Mouse (Mus musculus) layer of hippocampus, adult 9-10 months (tissue): ENCODE measurements around the gene Ackr1.
"Not testable (repeated sequence)": the region's sequence is repeated elsewhere in the genome, so short reads cannot be mapped to it uniquely, and the experiment has no call there.

Source experiments
- DNase-seq: peaks from one replicate; pipeline ENCODE4 v3.0.0; 2022; ENCODE audit warnings: low spot score

Gene Ackr1

DNA sequence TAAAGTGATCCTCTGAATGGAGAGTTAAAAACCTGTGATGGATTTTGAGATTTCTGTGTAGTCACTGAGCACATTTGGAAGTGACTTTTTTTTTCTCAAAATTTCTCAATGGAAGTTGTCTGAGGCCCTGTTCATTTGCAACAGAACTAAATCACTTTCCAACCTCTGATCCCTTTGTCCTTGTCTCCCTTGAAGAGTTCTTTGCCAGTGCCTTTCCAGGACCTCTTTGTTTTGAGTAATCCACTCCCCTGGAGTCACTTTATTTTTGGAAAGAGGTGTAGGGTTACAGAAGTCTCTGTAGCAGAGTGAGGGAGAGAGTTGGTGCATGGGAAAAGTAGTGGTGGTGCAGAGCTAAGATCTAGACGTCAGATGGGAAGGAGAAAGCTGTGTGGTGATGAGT lies 15.0 kb upstream of the Ackr1 start:
- no peak for DNase-seq

DNA sequence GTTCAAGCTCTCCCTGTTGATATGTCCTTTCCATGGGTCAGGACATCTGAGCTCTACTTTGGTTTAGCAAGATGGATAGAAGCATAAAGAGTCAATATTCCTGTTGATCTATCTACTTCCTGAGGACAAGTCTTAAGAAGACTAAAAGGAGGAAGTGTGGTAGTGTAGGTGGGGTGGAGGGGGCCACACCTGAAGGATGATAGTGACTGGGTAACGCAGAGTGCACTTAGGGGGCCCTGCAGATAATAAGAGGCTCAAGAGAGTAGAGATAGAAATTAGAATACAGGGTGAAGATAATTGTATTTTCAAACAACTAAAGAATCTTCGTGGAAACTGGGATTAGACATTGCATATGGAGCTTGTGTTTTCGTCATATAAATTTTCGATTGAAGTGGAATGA lies 11.6 kb upstream of the Ackr1 start:
- no peak for DNase-seq

GRCm38 (mm10) chr1:173343934-173344333 lies 10.4 kb upstream of the Ackr1 start:
- DNase-seq, result no peak

GRCm38 (mm10) chr1:173342425-173342824 lies 8.9 kb upstream of the Ackr1 start:
- DNase-seq, result no peak

DNA sequence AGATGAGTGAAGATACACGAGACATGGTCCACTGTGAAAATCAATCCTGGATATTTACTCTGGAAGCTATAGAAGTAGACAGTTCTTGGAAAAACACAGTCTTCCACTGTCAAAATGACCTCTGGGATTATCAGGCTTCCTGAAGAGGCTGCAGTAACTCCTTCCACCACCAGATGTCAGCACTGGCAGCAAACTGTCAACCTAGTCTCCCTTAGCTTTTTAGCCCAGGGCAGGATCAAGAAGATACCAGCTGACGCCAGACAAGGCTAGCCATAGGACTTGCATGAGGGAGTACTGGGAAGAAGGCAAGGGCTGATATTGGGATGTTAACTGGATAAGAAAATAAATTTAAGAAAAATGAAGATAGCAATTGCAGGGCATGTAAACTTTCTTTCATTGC lies 6.0 kb upstream of the Ackr1 start:
- no peak for DNase-seq

GRCm38 (mm10) chr1:173337008-173337407 lies 3.5 kb upstream of the Ackr1 start:
- DNase-seq, result no peak

- DNase-seq, result no peak
These were observed 2.4 kb upstream of the Ackr1 start for GRCm38 (mm10) chr1:173335903-173336302.

GRCm38 (mm10) chr1:173332418-173332817 lies 1.1 kb downstream of the Ackr1 start:
- DNase-seq, result no peak

GRCm38 (mm10) chr1:173329743-173330142 lies 3.8 kb downstream of the Ackr1 start:
- no peak for DNase-seq

DNA sequence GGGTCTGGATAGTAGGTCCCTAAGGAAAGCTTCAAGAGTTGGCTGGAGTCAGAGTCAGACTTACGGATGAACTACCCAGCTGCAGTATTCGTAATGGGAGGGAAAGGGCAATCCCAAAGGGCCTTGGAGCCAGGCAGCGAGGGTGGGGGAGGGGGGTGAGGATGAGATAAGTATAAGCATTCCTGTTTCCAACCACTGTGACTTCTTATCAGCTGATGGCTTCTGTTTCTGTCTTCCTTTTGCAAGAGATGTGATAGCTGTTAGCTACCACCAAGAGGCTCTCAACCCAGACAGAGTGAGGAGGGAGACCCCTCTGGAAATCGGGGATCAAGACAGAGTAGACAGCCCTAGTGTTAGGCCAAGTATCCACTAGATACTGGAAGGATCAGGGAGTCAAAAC lies 4.4 kb downstream of the Ackr1 start:
- DNase-seq, result no peak

DNA sequence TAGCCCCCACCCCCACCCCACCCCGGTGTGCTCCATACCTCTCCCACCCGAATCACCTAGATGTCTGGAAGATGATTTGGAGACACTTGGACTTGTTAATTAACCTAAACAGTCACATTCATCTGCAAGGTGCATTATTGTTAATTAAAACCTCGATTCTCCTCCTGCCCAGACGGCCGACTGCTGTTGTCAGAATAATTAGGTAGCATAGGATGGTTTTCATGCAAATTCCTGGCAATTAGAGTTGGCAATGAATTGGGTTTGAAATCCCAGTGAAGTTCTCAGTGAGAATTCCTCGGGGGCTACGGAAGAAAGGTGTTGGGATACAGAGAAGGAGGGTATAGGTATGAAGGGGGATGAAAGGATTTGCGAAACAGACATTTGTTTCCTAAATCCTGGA lies 5.1 kb downstream of the Ackr1 start:
- DNase-seq, result no peak

DNA sequence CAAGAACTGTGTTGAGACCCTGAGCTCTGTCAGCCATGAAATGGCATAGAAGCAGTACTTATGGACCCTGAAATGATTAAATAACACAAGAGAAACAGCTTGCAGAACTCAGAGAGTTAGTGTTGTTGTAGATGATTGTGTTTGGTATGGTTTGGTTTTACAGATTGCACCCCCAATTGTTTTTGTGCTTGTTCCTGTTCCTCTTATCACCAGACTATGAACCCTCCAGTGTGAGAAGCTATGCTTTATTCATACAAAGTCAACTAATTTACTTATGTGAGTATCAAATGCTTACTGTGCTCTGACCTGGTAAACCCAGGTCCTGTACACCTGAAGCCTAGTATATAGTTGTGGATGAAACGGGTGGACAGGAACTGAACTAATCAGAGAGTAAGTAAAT lies 7.0 kb downstream of the Ackr1 start:
- DNase-seq, result no peak

GRCm38 (mm10) chr1:173325395-173325794 lies 8.2 kb downstream of the Ackr1 start:
- DNase-seq, result no peak

- DNase-seq, result no peak
These were observed 8.6 kb downstream of the Ackr1 start for GRCm38 (mm10) chr1:173324961-173325360.

GRCm38 (mm10) chr1:173323839-173324585 lies 9.5 kb downstream of the Ackr1 start:
- no peak for DNase-seq

GRCm38 (mm10) chr1:173322249-173322627 lies 11.3 kb downstream of the Ackr1 start:
- DNase-seq, result no peak

GRCm38 (mm10) chr1:173321593-173322248 lies 11.8 kb downstream of the Ackr1 start:
- no peak for DNase-seq

GRCm38 (mm10) chr1:173317925-173318477 lies 15.5 kb downstream of the Ackr1 start:
- no peak for DNase-seq

GRCm38 (mm10) chr1:173315725-173316124 lies 17.8 kb downstream of the Ackr1 start:
- no peak for DNase-seq

- not testable (repeated sequence) for DNase-seq
These were observed 20.0 kb downstream of the Ackr1 start for GRCm38 (mm10) chr1:173313535-173314050.

DNA sequence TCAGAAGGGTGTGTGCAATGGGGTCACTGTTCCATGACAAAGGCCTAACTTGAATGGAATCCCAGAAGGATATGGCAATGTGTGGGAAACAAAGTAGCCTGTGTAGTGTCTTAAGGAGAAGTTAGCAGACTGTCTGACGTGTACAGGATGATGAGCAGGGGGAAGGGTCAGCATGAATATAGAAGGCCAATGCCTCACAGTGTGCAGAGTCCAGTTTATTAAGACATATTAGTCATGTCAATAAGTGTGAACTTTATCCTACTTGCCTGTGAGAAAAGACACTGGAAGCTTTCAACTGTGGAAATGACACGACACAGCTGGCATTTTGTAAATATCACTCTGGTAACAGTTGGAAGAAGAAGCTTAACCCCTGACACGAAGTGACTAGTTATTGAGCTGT lies 30.8 kb downstream of the Ackr1 start:
- DNase-seq, result not testable (repeated sequence)
